9 mouse cellular contexts compared by ENCODE assay signal in the genomic region with DNA sequence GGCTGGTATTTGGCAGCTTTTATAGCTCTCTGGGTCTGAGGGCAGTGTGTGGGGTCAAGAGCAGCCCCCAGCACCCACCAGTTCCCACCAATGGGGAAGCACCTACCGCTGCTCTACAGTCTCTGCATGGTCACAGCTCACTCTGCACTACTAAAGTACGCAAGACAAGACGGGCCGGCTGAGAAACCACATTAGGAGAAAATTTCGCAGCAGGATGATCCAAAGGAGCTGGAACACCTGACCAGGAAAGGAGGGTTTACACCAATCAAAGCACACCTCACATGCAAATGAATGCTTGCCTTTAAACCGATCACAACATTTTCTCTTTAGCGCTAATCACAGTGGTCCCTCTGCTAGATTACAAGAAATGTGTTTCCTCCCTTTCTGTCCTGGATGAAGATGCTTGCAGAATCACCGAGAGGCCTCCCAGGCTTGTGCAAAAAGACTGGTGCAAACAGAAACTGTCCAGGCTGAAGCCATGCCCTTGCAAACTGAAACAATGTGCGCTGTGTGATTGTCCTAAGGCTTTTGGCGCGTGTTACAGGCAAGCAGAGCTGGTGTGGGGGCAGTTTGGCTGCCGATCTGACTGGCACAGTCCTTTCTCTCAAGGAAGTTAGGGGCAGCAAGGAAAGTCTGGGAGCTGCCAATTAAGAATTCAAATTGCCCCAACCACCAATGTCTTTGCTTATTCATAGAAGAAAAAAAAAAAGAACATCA. TPM values are rescaled to one million over a fixed set of nuclear protein-coding genes. Genes with fewer than 3 reads are reported as not detected.
A peak's percentile ranks its signal among the peaks of the same experiment; 100 is the strongest.
DNase-seq lines count a peak whose midpoint lies in the region; ATAC-seq and TF ChIP-seq lines count a peak whose summit lies in the region.
"Had no signal": no experiment of that assay in that cellular context is flagged by ENCODE, and none has a peak within 500 bp of the region (broad histone marks: within the 10 kb centered on the region; RNA-seq: fewer than 3 reads in every experiment).

No protein-coding gene starts in this region.

- H3K4me1 ChIP-seq in kidney, postnatal 0 days (replicated peaks; ENCODE audit: insufficient read depth, low read length), result peaks cover 9% of the 10 kb centered on the region
- no peaks in the 10 kb centered on the region for H3K4me1 ChIP-seq in kidney, adult 2 months (ENCODE audit: control insufficient read depth, insufficient read depth, low read length)
- H3K4me1 ChIP-seq in forebrain, embryonic 16.5 days (replicated peaks; ENCODE audit: control insufficient read depth, insufficient read depth, low read length), result peaks cover 13% of the 10 kb centered on the region
- H3K4me1 ChIP-seq in liver, postnatal 0 days (ENCODE audit: insufficient read depth), result peaks cover 17% of the 10 kb centered on the region

- H3K4me2 ChIP-seq in kidney, postnatal 0 days (ENCODE audit: low read length), result peak overlapping the region; percentile 45
- H3K4me2 ChIP-seq in forebrain, embryonic 16.5 days (ENCODE audit: low read length), result peak overlapping the region; percentile 35
- H3K4me2 ChIP-seq in liver, postnatal 0 days (ENCODE audit: low read depth, low read length), result peak overlapping the region; percentile 20

- TF ChIP-seq POLR2A in kidney, adult 2 months (IDR thresholded peaks at IDR 0.05; ENCODE audit: low read depth, low read length), result no peak

- TF ChIP-seq CTCF in kidney, postnatal 0 days (IDR thresholded peaks at IDR 0.05; ENCODE audit: low read depth), result no peak
- TF ChIP-seq CTCF in kidney, adult 2 months (conservative IDR thresholded peaks at IDR 0.05; ENCODE audit: insufficient read depth, insufficient read length, low read depth, low read length), result no peak
- no peak for TF ChIP-seq CTCF in liver, postnatal 0 days (IDR thresholded peaks at IDR 0.05; ENCODE audit: low read depth)

- no peak overlapping the region for H3K27ac ChIP-seq in kidney, postnatal 0 days
- no peak overlapping the region for H3K27ac ChIP-seq in kidney, adult 2 months (ENCODE audit: insufficient read depth, low read depth, low read length)
- no peak overlapping the region for H3K27ac ChIP-seq in forebrain, embryonic 16.5 days (ENCODE audit: low read length)
- no peak overlapping the region for H3K27ac ChIP-seq in liver, postnatal 0 days (ENCODE audit: low read depth)

- H3K36me3 ChIP-seq in kidney, postnatal 0 days (ENCODE audit: insufficient read depth, low read length), result no peaks in the 10 kb centered on the region
- H3K36me3 ChIP-seq in kidney, adult 2 months (ENCODE audit: control insufficient read depth, insufficient read depth, low read length), result no peaks in the 10 kb centered on the region
- no peaks in the 10 kb centered on the region for H3K36me3 ChIP-seq in forebrain, embryonic 16.5 days (ENCODE audit: control insufficient read depth, insufficient read depth)
- no peaks in the 10 kb centered on the region for H3K36me3 ChIP-seq in liver, postnatal 0 days (replicated peaks; ENCODE audit: insufficient read depth, low read length)

- intact Hi-C loops in gastrocnemius, postnatal 36 days (cut with DNase I), result loop anchor here (10.0 kb wide), 1 partner anchor 347 kb away; a partner anchor contains a TSS

- peak overlapping the region; percentile 11; the same call in 1 of the 2 replicates for H3K4me3 ChIP-seq in kidney, postnatal 0 days (replicated peaks; ENCODE audit: low read depth, low read length)
- no peak overlapping the region for H3K4me3 ChIP-seq in kidney, adult 2 months (ENCODE audit: insufficient read depth, low read depth, low read length)
- H3K4me3 ChIP-seq in forebrain, embryonic 16.5 days (replicated peaks; ENCODE audit: low read length), result peak overlapping the region; percentile 10; the same call in 1 of the 2 replicates
- H3K4me3 ChIP-seq in liver, postnatal 0 days (ENCODE audit: low read depth, low read length), result no peak overlapping the region

- DNase-seq in kidney, postnatal 0 days (ENCODE audit: low spot score), result no peak
- DNase-seq in kidney, adult 2 months, result no peak
- DNase-seq in ZHBTc4 (ENCODE audit: low read depth, low spot score), result peak; percentile 73
- DNase-seq in liver, postnatal 0 days, result no peak
- DNase-seq in adrenal gland, adult 18-20 months (ENCODE audit: low spot score in 2 of 2), result no peak
- DNase-seq in adrenal gland, adult 8-10 months, result no peak
- DNase-seq in gastrocnemius, postnatal 36 days, result no peak

- TF ChIP-seq EP300 in liver, postnatal 0 days (IDR thresholded peaks at IDR 0.05; ENCODE audit: low read depth), result no peak

- peaks cover 17% of the 10 kb centered on the region for H3K27me3 ChIP-seq in kidney, postnatal 0 days (ENCODE audit: insufficient read depth, low read length)
- no peaks in the 10 kb centered on the region; the same call in 1 of the 2 replicates for H3K27me3 ChIP-seq in kidney, adult 2 months (replicated peaks; ENCODE audit: control insufficient read depth, insufficient read depth, low read length)
- H3K27me3 ChIP-seq in forebrain, embryonic 16.5 days (replicated peaks; ENCODE audit: control insufficient read depth, insufficient read depth, low read length), result peaks cover 27% of the 10 kb centered on the region
- H3K27me3 ChIP-seq in liver, postnatal 0 days (ENCODE audit: insufficient read depth, low read length), result 0 out of 2 replicates have a peak, but pooled peaks cover 12% of the 10 kb centered on the region

- no peaks in the 10 kb centered on the region for H3K9me3 ChIP-seq in kidney, postnatal 0 days (replicated peaks; ENCODE audit: low read length)
- H3K9me3 ChIP-seq in forebrain, embryonic 16.5 days (ENCODE audit: control insufficient read depth, low read length), result no peaks in the 10 kb centered on the region
- no peaks in the 10 kb centered on the region for H3K9me3 ChIP-seq in liver, postnatal 0 days (ENCODE audit: low read length)

- no peak for ATAC-seq in kidney, postnatal 0 days (replicated peaks; ENCODE audit: low FRiP score, low read depth)
- no peak for ATAC-seq in forebrain, embryonic 16.5 days
- ATAC-seq in liver, postnatal 0 days, result no peak

- 25% methylated on average over 12 of the region's 12 CpGs for WGBS in kidney, postnatal 0 days
- WGBS in kidney, adult 2 months, result 43% methylated on average over 12 of the region's 12 CpGs
- WGBS in forebrain, embryonic 16.5 days, result 15% methylated on average over 12 of the region's 12 CpGs
- 23% methylated on average over 12 of the region's 12 CpGs for WGBS in liver, postnatal 0 days (ENCODE audit: insufficient replicate concordance)

- no peak overlapping the region for H3K9ac ChIP-seq in kidney, postnatal 0 days (ENCODE audit: low read depth, low read length)
- H3K9ac ChIP-seq in forebrain, embryonic 16.5 days (replicated peaks; ENCODE audit: low read depth, low read length), result 0 out of 2 replicates have a peak overlapping the region, but pooled peaks have one; percentile 18
- H3K9ac ChIP-seq in liver, postnatal 0 days (replicated peaks), result no peak overlapping the region

RNA-seq across cellular contexts. Expression of a gene that starts 21.9 kb away (rescaled TPM):
- 16.8 and 19.1 TPM in 2 replicates for polyA plus RNA-seq in kidney, postnatal 0 days (2015; fragmentation: Nextera tagmentation; extraction: Ambion mirVana)
- polyA plus RNA-seq in kidney, adult 2 months (2012; rRNA removed), result 12.0 and 14.9 TPM in 2 replicates
- polyA plus RNA-seq in forebrain, embryonic 16.5 days (2015; fragmentation: Nextera tagmentation; extraction: Ambion mirVana), result 19.0 and 19.1 TPM in 2 replicates
- 5.2 and 5.5 TPM in 2 replicates for polyA plus RNA-seq in liver, postnatal 0 days (2015; fragmentation: Nextera tagmentation; extraction: Ambion mirVana)
- 10 to 100 TPM; 11.0 to 12.3 TPM for total RNA-seq in adrenal gland, adult 18-20 months (2021)
- 10 to 100 TPM; 12.0 to 15.5 (median 12.9) TPM for total RNA-seq in adrenal gland, adult 8-10 months (2022)
- 1 to 10 TPM; 1.8 TPM for total RNA-seq in gastrocnemius, postnatal 36 days (2021)

RNA-seq across cellular contexts. Expression of a gene that starts 57.1 kb away (rescaled TPM):
- 12.6 and 14.3 TPM in 2 replicates for polyA plus RNA-seq in kidney, postnatal 0 days (2015; fragmentation: Nextera tagmentation; extraction: Ambion mirVana)
- polyA plus RNA-seq in kidney, adult 2 months (2012; rRNA removed), result 7.9 and 9.8 TPM in 2 replicates
- 26.2 and 28.5 TPM in 2 replicates for polyA plus RNA-seq in forebrain, embryonic 16.5 days (2015; fragmentation: Nextera tagmentation; extraction: Ambion mirVana)
- polyA plus RNA-seq in liver, postnatal 0 days (2015; fragmentation: Nextera tagmentation; extraction: Ambion mirVana), result 1.1 and 1.4 TPM in 2 replicates
- total RNA-seq in adrenal gland, adult 18-20 months (2021), result 1 to 10 TPM; 6.2 to 6.3 TPM
- 10 to 100 TPM in 3 of 4 experiments, 1 to 10 TPM in 1; 8.2 to 19.2 (median 14.6) TPM for total RNA-seq in adrenal gland, adult 8-10 months (2022)
- total RNA-seq in gastrocnemius, postnatal 36 days (2021), result 1 to 10 TPM; 1.5 to 1.8 TPM

RNA-seq across cellular contexts. Expression of a gene that starts 58.5 kb away (rescaled TPM):
- not detected in 2 replicates for polyA plus RNA-seq in kidney, postnatal 0 days (2015; fragmentation: Nextera tagmentation; extraction: Ambion mirVana)
- 0.11 TPM in 1 of 2 replicates, not detected in the other for polyA plus RNA-seq in kidney, adult 2 months (2012; rRNA removed)
- polyA plus RNA-seq in forebrain, embryonic 16.5 days (2015; fragmentation: Nextera tagmentation; extraction: Ambion mirVana), result not detected in 2 replicates
- polyA plus RNA-seq in liver, postnatal 0 days (2015; fragmentation: Nextera tagmentation; extraction: Ambion mirVana), result not detected in 2 replicates
- total RNA-seq in adrenal gland, adult 18-20 months (2021), result not detected
- not detected for total RNA-seq in adrenal gland, adult 8-10 months (2022)
- not detected for total RNA-seq in gastrocnemius, postnatal 36 days (2021)
- total RNA-seq: left cerebral cortex, postnatal 25 days had no signal

Comparison
In these comparisons a context has a peak if more than half of its experiments do, and no peak if none do; other contexts are left out.
1. H3K4me3 ChIP-seq: peak in kidney, postnatal 0 days (single experiment) and forebrain, embryonic 16.5 days (single experiment); none in kidney, adult 2 months (single experiment) and liver, postnatal 0 days (single experiment).
2. Peak in every context shown above with its lines, with median percentiles within 50 percentile points of each other: H3K4me2 ChIP-seq.